Mouse (Mus musculus) lung, embryonic 16.5 days (tissue): ENCODE measurements around the gene Bche. TPM values are rescaled to one million over a fixed set of nuclear protein-coding genes. Genes with fewer than 3 reads are reported as not detected.

Source experiments
- ATAC-seq: fragments of 200-750 bp; cut with Nextera tagmentation; 2 replicates; pipeline ENCODE4 v1.8.0; 2017; ENCODE audit warnings: low read depth, mild to moderate bottlenecking, moderate library complexity
- H3K27ac ChIP-seq: fragments of 300-500 bp; sonication (generic); 2 replicates; pipeline ENCODE4 v1.5.1; 2014; ENCODE audit warnings: mild to moderate bottlenecking, control low read depth, low read length
- H3K27me3 ChIP-seq: fragments of 300-500 bp; sonication (generic); 2 replicates; pipeline ENCODE4 v1.6.1; 2014; ENCODE audit warnings: low read depth, low read length, mixed read lengths; ENCODE audit not compliant: control insufficient read depth, insufficient read depth
- H3K36me3 ChIP-seq: fragments of 300-500 bp; sonication (generic); 2 replicates; pipeline ENCODE4 v1.6.1; 2014; ENCODE audit warnings: low read length; ENCODE audit not compliant: control insufficient read depth, insufficient read depth
- H3K4me1 ChIP-seq: fragments of 300-500 bp; sonication (generic); replicated peaks from 2 replicates; pipeline ENCODE4 v1.6.1; 2014; ENCODE audit warnings: low read length, mixed read lengths; ENCODE audit not compliant: control insufficient read depth, insufficient read depth
- H3K4me2 ChIP-seq: fragments of 300-500 bp; sonication (generic); 2 replicates; pipeline ENCODE4 v1.6.1; 2014; ENCODE audit warnings: low read depth, low read length, control low read depth
- H3K4me3 ChIP-seq: fragments of 300-500 bp; sonication (generic); 2 replicates; pipeline ENCODE4 v1.5.1; 2014; ENCODE audit warnings: mild to moderate bottlenecking, low read length, control low read depth
- H3K9ac ChIP-seq: fragments of 300-500 bp; sonication (generic); 2 replicates; pipeline ENCODE4 v1.6.1; 2014; ENCODE audit warnings: low read length, control low read depth
- H3K9me3 ChIP-seq: fragments of 300-500 bp; sonication (generic); 2 replicates; pipeline ENCODE4 v1.6.1; 2016; ENCODE audit warnings: low read length; ENCODE audit not compliant: control insufficient read depth
- WGBS: fragments of 180-500 bp; shearing (Covaris S2); extraction: QIAGEN DNeasy Blood & Tissue Kit; methylation state at CpG from one replicate; pipeline ENCODE4 v1.1.7; 2014; 5-methylcytosine and 5-hydroxymethylcytosine counted together
- polyA plus RNA-seq: library from polyadenylated mRNA; unstranded; fragments of >200 nt; fragmentation: Nextera tagmentation; extraction: Ambion mirVana; gene quantifications from 2 replicates; pipeline ENCODE4 v1.2.1, GENCODE M21; 2015

Gene Bche
- polyA plus RNA-seq, 1 experiment from 2014 or later, result 4.4 TPM

- WGBS, result 42% methylated on average over 1 of the region's 1 CpGs
- no peak overlapping the region for H3K4me3 ChIP-seq
- ATAC-seq, result no peak
- no peaks in the 10 kb centered on the region for H3K9me3 ChIP-seq
- no peak overlapping the region for H3K9ac ChIP-seq
- H3K36me3 ChIP-seq, result no peaks in the 10 kb centered on the region
- no peaks in the 10 kb centered on the region for H3K27me3 ChIP-seq
- no peaks in the 10 kb centered on the region for H3K4me1 ChIP-seq
- no peak overlapping the region for H3K27ac ChIP-seq
- no peak overlapping the region for H3K4me2 ChIP-seq
Measured at GRCm38 (mm10) chr3:73706544-73706943, 1.7 kb downstream of the Bche start.

DNA sequence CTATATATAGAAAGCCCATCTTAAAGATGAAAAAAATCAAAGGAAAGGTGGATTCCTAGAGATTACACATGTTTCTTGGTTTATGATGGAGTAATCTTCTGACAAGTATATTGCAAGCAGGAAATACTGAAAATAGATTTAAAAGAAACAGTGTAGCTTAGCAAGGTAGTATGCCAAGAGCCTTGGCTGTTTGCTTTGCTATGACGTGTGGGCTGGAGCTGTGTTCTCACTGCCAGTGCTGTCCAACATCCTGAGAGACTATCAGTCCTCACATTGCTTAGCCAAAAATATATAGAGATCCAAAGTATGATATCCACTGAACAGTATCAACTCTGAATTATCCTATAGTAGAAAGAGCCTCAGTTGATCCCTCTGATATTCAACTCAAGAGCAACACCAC, 9.3 kb downstream of the Bche start:
- Histone ChIP-seq H3K9ac (no peak overlapping the region), H3K9me3 (no peaks in the 10 kb centered on the region), H3K4me2 (no peak overlapping the region), H3K36me3 (no peaks in the 10 kb centered on the region), H3K4me1 (no peaks in the 10 kb centered on the region), H3K27ac (no peak overlapping the region), H3K4me3 (no peak overlapping the region), H3K27me3 (no peaks in the 10 kb centered on the region)
- WGBS, result 29% methylated on average over 1 of the region's 1 CpGs
- no peak for ATAC-seq

DNA sequence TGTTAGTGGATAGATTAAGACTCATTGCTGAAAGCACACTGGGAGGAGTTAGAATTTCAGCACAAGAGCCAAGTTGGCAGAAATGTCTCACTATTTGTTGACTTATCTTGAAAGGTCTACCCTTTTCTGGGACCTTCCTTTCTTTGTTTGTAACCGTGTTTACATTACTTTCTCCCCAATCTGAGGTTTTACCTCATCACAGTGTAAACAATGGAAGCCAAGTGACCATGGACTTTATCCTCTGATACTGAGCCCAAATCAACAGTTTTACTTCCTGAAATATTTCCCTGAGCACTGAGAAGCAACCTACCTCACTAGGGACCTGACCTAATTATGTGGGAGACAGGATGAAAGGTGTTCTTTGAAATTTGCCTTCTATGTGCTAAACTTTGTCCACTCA, 34.9 kb downstream of the Bche start:
- WGBS, result 27% methylated on average over 1 of the region's 1 CpGs
- Histone ChIP-seq H3K9me3 (no peaks in the 10 kb centered on the region), H3K4me3 (no peak overlapping the region), H3K4me1 (peaks cover under 1% of the 10 kb centered on the region; the same call in 1 of the 2 replicates), H3K4me2 (no peak overlapping the region), H3K27ac (no peak overlapping the region), H3K9ac (no peak overlapping the region), H3K36me3 (no peaks in the 10 kb centered on the region), H3K27me3 (no peaks in the 10 kb centered on the region)
- no peak for ATAC-seq

DNA sequence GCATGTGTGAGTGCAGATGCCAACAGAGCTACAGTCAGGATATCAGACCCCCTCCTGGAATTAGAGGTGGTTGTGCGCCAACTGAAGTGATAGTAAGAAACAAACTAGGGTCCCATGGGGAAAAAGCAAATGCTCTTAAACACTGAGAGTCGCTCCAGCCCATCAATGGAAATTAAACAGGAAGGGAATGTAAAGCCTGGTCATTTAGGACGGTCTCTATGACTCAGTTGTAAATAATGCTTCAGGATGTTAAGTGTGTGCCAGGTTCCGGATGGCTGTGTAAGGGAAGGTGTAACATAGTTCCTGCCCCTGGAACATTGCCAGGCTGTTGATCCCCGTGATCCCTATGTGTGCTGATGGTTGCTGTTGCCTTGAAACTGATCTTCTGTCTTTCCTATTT, 40.0 kb downstream of the Bche start:
- Histone ChIP-seq H3K4me1 (peaks cover 5% of the 10 kb centered on the region; the same call in 1 of the 2 replicates), H3K9me3 (no peaks in the 10 kb centered on the region), H3K27ac (peak overlapping the region; percentile 69), H3K27me3 (no peaks in the 10 kb centered on the region), H3K36me3 (no peaks in the 10 kb centered on the region), H3K9ac (no peak overlapping the region), H3K4me2 (0 out of 2 replicates have a peak overlapping the region, but pooled peaks have one; percentile 6), H3K4me3 (no peak overlapping the region)
- peak; percentile 60 for ATAC-seq
- WGBS, result 17% methylated on average over 5 of the region's 5 CpGs

- no peaks in the 10 kb centered on the region for H3K27me3 ChIP-seq
- peak overlapping the region; percentile 69 for H3K27ac ChIP-seq
- 50% methylated on average over 3 of the region's 3 CpGs for WGBS
- no peaks in the 10 kb centered on the region for H3K36me3 ChIP-seq
- H3K9me3 ChIP-seq, result no peaks in the 10 kb centered on the region
- 0 out of 2 replicates have a peak overlapping the region, but pooled peaks have one; percentile 6 for H3K4me2 ChIP-seq
- H3K4me3 ChIP-seq, result no peak overlapping the region
- H3K4me1 ChIP-seq, result peaks cover 5% of the 10 kb centered on the region; the same call in 1 of the 2 replicates
- no peak overlapping the region for H3K9ac ChIP-seq
- peak; percentile 88 for ATAC-seq
Measured at GRCm38 (mm10) chr3:73667245-73668131, 40.7 kb downstream of the Bche start.

- Histone ChIP-seq H3K36me3 (no peaks in the 10 kb centered on the region), H3K9ac (no peak overlapping the region), H3K4me1 (no peaks in the 10 kb centered on the region), H3K9me3 (no peaks in the 10 kb centered on the region), H3K27ac (no peak overlapping the region), H3K27me3 (no peaks in the 10 kb centered on the region), H3K4me2 (no peak overlapping the region), H3K4me3 (no peak overlapping the region)
- no peak for ATAC-seq
Measured at GRCm38 (mm10) chr3:73650281-73650680, 57.9 kb downstream of the Bche start.

DNA sequence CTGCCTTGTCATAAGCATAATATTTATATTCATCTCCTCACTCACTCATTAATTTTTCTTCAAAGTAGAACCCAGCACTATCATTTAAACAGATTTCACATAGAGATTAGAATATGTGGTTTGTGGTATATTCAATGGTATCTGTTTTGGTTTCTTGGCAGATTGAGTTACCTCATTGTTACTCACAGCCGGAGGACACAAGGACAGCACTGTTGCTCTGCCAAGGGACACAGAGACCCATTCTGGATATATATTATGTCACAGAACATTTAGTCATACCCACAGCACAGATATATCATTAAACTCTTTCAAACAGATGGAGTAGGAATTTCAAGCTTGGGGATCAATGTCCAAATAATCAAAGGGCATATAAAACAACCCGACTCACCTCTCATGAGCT, 61.2 kb downstream of the Bche start:
- WGBS, result 81% methylated on average over 2 of the region's 2 CpGs
- H3K9me3 ChIP-seq, result no peaks in the 10 kb centered on the region
- ATAC-seq, result no peak

DNA sequence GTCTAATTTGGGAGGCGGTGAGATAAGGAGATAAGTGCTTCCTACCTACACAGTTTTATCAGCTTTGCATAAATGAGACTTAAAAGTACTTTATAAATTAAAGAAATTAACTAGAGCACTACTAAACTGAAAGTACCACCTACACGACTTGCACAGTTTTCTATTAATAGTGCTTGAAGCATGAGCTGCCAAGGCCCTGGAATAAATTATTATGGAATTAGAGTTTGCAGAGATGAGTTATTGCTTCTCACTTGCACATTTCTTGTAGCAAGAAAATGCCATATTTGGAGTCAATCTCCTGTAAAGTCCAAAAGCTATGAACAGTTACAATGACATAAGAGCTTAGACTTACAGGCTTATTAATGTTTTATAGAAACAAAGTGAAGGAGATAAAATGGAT, 96.8 kb downstream of the Bche start:
- Histone ChIP-seq H3K4me3 (no peak overlapping the region), H3K27ac (no peak overlapping the region), H3K9me3 (no peaks in the 10 kb centered on the region), H3K4me2 (no peak overlapping the region), H3K4me1 (no peaks in the 10 kb centered on the region), H3K9ac (no peak overlapping the region), H3K36me3 (no peaks in the 10 kb centered on the region), H3K27me3 (no peaks in the 10 kb centered on the region)
- 74% methylated on average over 2 of the region's 2 CpGs for WGBS
- ATAC-seq, result no peak

More for the DNA sequence above, 61.2 kb downstream of the Bche start:
- no peaks in the 10 kb centered on the region for H3K4me1 ChIP-seq
- H3K27ac ChIP-seq, result no peak overlapping the region
- H3K36me3 ChIP-seq, result no peaks in the 10 kb centered on the region
- no peaks in the 10 kb centered on the region for H3K27me3 ChIP-seq
- H3K4me2 ChIP-seq, result no peak overlapping the region
- no peak overlapping the region for H3K4me3 ChIP-seq
- no peak overlapping the region for H3K9ac ChIP-seq

DNA sequence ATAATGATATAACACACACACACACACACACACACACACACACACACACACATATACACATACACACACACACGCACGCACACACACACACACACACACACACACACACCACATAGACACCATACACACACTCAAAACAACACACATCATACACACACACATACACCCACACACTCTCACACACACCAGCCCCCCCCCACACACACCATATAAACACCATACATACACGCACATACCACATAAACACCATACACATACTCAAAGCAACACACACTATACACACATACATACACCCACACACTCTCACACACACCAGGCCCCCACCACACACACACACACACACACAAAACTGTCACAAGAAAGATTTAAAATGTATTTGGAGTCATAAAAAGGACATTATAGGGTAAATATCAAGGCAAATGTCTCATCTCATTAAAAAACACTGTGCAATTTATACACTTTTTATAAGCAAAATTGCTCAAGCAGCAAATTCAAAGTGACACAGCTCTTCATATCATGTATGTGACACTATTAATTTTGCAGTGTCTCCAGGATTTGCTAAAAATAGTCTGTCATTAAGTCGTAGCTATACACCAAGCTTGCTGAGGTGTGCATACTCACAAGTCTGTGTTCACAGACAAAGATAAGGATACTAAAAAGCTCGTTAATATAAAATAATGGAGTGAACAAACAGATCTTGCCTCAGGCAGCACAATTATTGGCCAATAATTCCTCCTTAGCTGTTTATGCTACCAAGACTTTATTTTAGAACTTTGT, 116.3 kb downstream of the Bche start:
- no peaks in the 10 kb centered on the region for H3K36me3 ChIP-seq
- no peak for ATAC-seq
- no peaks in the 10 kb centered on the region for H3K4me1 ChIP-seq
- no peaks in the 10 kb centered on the region for H3K9me3 ChIP-seq
- no peak overlapping the region for H3K4me2 ChIP-seq
- no peak overlapping the region for H3K27ac ChIP-seq
- no peak overlapping the region for H3K4me3 ChIP-seq
- H3K27me3 ChIP-seq, result no peaks in the 10 kb centered on the region
- H3K9ac ChIP-seq, result no peak overlapping the region
- WGBS, result 77% methylated on average over 5 of the region's 5 CpGs
